Mouse (Mus musculus): Measurements from ENCODE around the gene Gm49333. TPM values are rescaled to one million over a fixed set of nuclear protein-coding genes. Genes with fewer than 3 reads are reported as not detected.
A peak's percentile ranks its signal among the peaks of the same experiment; 100 is the strongest.

Gene Gm49333
- total and polyA plus RNA-seq, 3 experiments = not detected

- TF ChIP-seq MXI1 (IDR thresholded peaks at IDR 0.05; ENCODE audit: low read depth, low read length) (peak; percentile 37; the same call in 1 of the 2 replicates), MYC (IDR thresholded peaks at IDR 0.05; ENCODE audit: low read depth, low read length) (no peak), POLR2AphosphoS2 (IDR thresholded peaks at IDR 0.05; ENCODE audit: low read length) (no peak; the same call in 1 of the 2 replicates), MEF2A (IDR thresholded peaks at IDR 0.05; ENCODE audit: extremely low read depth, insufficient replicate concordance, low read depth, low read length, poor library complexity, severe bottlenecking) (no peak), SIN3A (IDR thresholded peaks at IDR 0.05; ENCODE audit: low read length) (0 out of 2 replicates have a peak, but pooled peaks have one; percentile 37), TCF12 (IDR thresholded peaks at IDR 0.05; ENCODE audit: low read depth, low read length) (peak; percentile 22; the same call in 1 of the 2 replicates), NRF1 (IDR thresholded peaks at IDR 0.05; ENCODE audit: insufficient read depth, low read depth, low read length, poor library complexity, severe bottlenecking) (no peak), MYB (IDR thresholded peaks at IDR 0.05; ENCODE audit: low read depth, low read length) (no peak), CTCF (IDR thresholded peaks at IDR 0.05 in 2 of 3, conservative IDR thresholded peaks at IDR 0.05 in 1 of 3; ENCODE audit: control insufficient read depth in 1 of 3, insufficient read depth in 1 of 3, low read depth in 2 of 3, low read length in 3 of 3, poor library complexity in 1 of 3, severe bottlenecking in 1 of 3) (no peak), RCOR1 (IDR thresholded peaks at IDR 0.05; ENCODE audit: low read depth, low read length) (no peak), KAT2A (conservative IDR thresholded peaks at IDR 0.05; ENCODE audit: low read depth, low read length) (no peak; the same call in 1 of the 2 replicates), ZMIZ1 (IDR thresholded peaks at IDR 0.05; ENCODE audit: low read depth, low read length) (0 out of 2 replicates have a peak, but pooled peaks have one; percentile 20), USF1 (IDR thresholded peaks at IDR 0.05; ENCODE audit: low read depth, low read length) (no peak), GABPA (IDR thresholded peaks at IDR 0.05; ENCODE audit: low read depth, low read length) (no peak), USF2 (IDR thresholded peaks at IDR 0.05; ENCODE audit: borderline replicate concordance in 1 of 2, insufficient read depth in 1 of 2, low read depth in 1 of 2, low read length in 2 of 2) (no peak), ZKSCAN1 (IDR thresholded peaks at IDR 0.05; ENCODE audit: low read depth, low read length) (no peak), ETS1 (IDR thresholded peaks at IDR 0.05; ENCODE audit: low read depth, low read length) (no peak), JUND (IDR thresholded peaks at IDR 0.05; ENCODE audit: low read depth, low read length) (no peak), BHLHE40 (IDR thresholded peaks at IDR 0.05; ENCODE audit: borderline replicate concordance, low read depth, low read length) (no peak), POLR2A (IDR thresholded peaks at IDR 0.05; ENCODE audit: control insufficient read depth in 1 of 2, insufficient read depth in 1 of 2, low read depth in 1 of 2, low read length in 2 of 2, poor library complexity in 1 of 2) (peak in 1 of 2 experiments; percentile 59; a peak in 2 of 4 replicates), E2F4 (IDR thresholded peaks at IDR 0.05; ENCODE audit: borderline replicate concordance, low read depth, low read length) (peak; percentile 76; the same call in 1 of the 2 replicates), POLR2AphosphoS5 (IDR thresholded peaks at IDR 0.05; ENCODE audit: borderline replicate concordance, low read depth, low read length) (no peak), MAFK (IDR thresholded peaks at IDR 0.05; ENCODE audit: borderline replicate concordance, low read depth, low read length) (no peak)
Measured at GRCm38 (mm10) chr16:20621191-20621990, 10.0 kb downstream of the Gm49333 start, which contains the start of gene Camk2n2 (continued).

All from MEL (cell line).